Mouse (Mus musculus) left cerebral cortex, postnatal 36 days (tissue): ENCODE measurements around the gene Map7d2. TPM values are rescaled to one million over a fixed set of nuclear protein-coding genes. Genes with fewer than 3 reads are reported as not detected.

Experiments
- DNase-seq, 2 experiments: peaks; one replicate each; pipeline ENCODE4 v3.0.0; 2021 to 2022; ENCODE audit warnings: low spot score in 2 of 2, mixed read lengths in 1 of 2
- intact Hi-C: fragments of 180-260 bp; cut with DNase I; formaldehyde crosslinking; loops from one replicate; pipeline ENCODE4 v1.15.1; 2025
- total RNA-seq, 2 experiments: library from RNA; stranded (reverse); gene quantifications; 2 replicates each; pipeline ENCODE4 v1.2.3; 2021

Gene Map7d2
- total RNA-seq, 2 experiments from 2014 or later, result 97.1 to 120 TPM

DNA sequence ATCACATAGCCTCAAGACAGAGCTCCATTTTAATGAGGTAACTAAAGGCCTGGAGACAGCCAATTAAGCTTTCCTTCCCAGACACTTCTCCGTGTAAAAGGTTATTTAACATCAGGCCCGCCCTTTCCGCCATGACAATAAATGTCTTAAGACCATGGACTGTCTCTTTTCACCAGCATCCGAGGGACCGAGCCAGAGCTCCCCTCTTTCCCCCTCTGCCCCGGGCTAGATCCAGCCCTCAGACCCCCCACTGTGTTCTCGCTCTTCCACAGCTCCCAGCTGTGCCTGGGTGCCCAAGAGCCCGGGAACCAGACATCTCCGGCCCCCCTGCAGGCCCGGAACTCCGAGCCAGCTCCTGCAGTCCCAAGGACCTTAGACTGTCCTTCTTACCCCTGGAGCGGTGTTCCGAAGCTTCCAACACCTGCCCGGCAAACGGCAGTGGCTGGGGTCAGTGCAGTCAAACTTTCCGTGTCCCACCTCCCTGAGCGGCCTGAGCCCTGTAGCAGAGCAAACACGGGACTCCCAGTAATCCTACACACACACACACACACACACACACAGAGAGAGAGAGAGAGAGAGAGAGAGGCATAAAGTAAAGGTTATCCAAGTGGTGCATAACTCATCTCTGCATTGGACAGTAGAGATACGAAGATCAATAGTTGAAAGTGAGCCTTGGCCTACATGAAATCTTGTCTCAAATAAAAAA is 94.1 kb downstream of the Map7d2 start:
- intact Hi-C loops, result no loop called here
- no peak for DNase-seq

DNA sequence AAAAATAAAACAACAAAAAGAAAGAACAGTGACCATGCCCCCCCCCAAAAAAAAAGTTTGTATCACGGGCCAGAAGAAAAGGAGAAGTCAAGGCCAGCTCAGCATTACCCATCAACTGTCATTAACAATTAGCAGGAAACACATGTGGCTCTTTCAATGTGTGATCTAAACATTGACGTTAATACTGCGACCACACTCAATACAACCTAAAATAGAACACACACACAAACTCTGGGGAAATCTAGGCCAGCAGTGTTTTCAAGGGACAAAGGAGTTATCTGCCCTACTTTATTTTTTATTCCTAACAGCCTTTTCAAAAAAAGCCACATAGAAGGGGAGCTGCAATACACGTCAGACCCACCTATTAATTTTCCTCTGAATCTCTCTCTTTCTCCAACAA is 94.7 kb downstream of the Map7d2 start:
- intact Hi-C loops, result no loop called here
- DNase-seq, result no peak

DNA sequence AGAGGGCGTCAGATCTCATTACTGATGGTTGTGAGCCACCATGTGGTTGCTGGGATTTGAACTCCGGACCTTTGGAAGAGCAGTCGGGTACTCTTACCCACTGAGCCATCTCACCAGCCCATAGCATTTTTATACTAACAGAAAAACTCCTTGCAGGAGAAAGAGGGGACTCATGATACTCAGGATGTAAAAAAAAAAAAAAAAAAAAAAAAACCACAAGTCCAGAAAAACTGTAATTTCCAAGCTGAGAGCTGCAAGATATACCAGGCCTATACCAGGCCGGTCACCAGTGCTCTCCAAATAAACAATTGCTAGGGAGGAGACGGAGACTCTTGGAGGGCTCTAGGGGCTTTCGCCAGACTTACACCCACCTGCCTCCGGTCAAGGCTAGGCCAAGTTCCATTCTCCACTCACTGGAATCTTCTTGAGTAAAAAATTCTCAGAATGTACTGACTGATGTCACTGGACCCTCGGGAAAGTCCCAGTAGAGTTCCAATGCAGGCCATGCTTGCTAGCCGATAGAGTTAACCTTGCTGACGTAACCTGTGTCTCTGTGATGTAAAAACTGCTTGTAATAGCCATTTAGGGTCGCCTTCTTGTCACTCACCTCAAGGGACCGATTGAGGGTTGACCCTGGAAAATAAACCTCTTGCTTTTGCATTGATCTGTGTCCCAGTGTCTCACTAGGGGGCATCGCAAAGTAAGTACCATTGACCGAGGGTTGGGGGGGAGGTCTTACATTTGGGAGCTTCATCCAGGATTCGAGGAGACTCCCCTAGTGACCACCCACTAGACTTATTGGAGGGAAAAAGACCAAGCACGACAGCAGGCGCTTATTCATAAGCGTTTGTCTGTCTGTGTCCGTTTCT is 95.7 kb downstream of the Map7d2 start:
- no peak for DNase-seq
- intact Hi-C loops, result no loop called here

DNA sequence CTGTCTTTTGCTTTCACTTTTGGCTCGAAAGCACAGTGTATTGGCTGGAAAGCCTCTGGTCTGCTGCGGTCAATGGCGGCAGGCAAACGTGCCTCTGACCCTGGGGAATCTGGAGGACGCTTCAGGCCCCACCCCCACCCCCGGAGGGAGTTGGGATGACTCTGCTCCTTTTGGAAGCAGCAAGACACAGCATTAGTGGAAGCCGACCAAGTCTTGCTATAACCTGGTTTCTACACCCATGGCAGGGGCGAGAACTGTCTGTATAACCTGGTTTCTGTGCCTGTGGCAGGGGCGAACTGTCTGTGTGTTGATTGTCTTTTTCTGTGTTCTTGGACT is 96.3 kb downstream of the Map7d2 start:
- no peak for DNase-seq
- intact Hi-C loops, result no loop called here

DNA sequence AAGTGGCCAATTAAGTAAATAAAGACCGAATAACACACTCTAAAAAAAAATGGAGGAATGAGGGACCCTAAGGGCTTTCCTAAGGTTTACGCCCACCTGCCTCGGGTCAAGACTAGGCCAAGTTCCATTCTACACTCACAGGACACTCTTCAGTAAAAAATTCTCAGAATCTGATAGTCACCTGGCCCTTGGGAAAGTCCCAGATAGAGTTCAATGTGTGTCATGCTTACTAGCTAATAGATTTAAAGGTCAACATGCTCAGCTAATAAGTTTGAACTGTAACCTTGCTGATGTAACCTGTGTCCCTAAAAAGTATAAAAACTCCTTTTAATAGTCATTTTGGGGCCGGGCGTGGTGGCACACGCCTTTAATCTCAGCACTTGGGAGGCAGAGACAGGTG is 101.2 kb downstream of the Map7d2 start:
- intact Hi-C loops, result no loop called here
- DNase-seq, result no peak

DNA sequence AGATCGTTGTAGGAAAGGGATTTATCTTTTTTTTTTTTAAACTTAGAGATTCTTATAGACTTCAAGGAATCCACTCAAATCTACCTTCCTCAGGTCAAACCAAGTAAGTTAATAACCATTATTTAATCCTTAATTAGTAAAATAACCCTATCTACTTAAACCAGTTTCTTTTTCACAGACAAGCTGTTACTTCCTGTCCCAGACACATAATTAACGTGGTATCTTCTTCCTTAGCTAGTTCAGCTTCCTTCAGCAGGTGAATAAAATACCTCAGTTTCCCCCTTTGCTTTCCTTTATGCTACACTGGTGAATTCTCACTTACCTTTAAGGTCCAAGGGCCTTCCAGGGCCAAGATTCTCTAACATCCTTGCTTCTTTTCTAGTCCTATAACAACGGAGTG is 107.4 kb downstream of the Map7d2 start:
- intact Hi-C loops, result no loop called here
- DNase-seq, result no peak

DNA sequence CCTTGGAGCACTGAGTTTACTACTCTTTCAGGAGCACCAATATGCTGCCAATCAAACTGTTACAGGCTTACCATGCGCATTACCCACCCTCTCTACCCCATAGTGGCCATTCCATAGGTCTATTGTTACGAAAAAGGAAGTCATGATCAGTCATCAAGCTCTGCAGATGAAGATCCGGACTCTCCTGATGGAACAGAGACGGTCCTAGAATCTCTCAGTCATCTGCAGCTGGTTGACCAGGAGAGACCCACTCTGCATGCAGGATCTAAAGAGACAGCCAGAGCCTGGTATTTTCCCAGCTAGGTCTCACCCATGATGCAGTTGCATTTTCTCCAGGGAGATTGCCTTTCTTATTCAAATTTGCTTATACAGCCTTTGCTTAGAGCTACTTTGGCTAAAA is 108.3 kb downstream of the Map7d2 start:
- intact Hi-C loops, result no loop called here
- DNase-seq, result no peak

DNA sequence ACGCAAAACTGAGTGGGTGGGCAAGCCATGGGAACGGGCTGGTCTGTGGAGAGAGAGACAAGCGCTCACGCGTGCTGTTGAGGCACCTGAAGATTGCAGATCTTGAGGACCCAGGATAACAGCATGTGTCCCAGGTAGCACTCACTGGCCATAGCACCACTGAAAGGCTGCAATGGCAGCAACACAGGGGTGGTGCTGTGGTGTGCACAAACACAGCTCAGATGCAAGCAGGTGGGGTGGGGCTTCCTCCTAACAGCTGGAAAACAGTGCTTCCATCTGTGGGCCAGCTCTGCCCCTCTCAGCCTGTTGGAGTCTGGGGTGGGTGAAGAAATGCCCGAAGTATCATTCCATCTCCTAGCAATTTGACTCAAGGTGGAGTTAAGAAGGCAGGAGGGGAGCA is 112.0 kb downstream of the Map7d2 start, which contains the start of gene Bclaf3:
Bclaf3 (plus strand) TSS at position 301 of the 400 bp plus-strand sequence.
- no peak for DNase-seq

DNA sequence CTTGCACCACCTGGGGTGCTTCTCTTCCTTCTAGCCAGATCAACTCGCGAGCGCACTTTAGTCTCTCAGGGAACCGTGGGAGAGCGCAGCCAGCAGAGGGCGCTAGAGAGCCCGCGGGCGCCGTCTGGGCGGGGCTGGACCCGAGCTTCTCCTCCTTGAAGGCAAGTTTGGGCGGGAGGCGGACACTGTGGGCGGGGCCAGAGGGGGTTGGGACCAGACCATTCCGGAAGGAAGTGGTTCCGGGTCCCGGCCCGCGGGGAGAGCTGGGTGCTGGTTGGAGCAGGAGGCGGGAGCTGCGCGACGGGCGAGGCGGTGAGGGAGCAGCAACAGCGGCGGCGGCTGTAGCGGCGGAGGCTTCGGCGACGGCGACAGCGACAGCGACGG is 118.0 kb downstream of the Map7d2 start:
- intact Hi-C loops, result loop anchor here (5.0 kb wide), 2 partner anchors 75 to 430 kb away; no protein-coding TSS in a partner anchor

More for the DNA sequence above, 112.0 kb downstream of the Map7d2 start, which contains the start of gene Bclaf3:
- intact Hi-C loops, result no loop called here

DNA sequence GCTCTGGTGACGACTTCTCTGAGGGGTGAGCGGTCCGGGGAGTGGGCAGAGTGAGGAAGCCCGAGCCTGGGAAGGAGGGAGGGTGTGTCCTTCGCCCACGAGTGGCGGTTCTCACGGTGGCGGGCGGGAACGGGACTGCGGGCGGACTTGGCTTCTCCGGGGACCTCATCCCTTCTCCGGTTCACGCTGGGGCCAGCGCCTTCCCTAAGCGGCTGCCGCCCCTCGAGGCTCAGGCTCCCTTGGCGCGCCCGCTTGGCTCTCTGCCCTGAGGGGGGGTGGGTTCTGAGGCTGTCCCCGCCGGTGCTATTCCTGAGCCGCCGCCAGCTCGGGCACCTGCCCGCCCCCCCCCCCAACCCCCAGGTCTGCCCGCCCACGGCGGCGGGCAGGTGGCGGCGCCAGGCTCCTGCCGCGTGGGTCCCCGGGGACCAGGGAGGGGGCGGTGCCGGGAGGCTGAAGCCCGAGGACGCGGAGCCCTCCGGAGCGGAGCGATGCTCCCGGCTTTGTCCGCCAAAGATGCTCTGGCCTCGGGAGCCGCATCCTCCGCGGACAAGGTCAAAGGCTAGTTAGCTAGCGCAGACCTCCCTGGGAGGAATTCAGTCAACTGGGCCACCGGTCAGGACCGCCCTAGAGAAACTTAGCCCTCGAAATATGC is 118.6 kb downstream of the Map7d2 start:
- no peak for DNase-seq
- intact Hi-C loops, result loop anchor here (5.0 kb wide), 2 partner anchors 74 to 429 kb away; no protein-coding TSS in a partner anchor

More for the DNA sequence above, 118.0 kb downstream of the Map7d2 start:
- DNase-seq, result peak; percentile 90 to 93

DNA sequence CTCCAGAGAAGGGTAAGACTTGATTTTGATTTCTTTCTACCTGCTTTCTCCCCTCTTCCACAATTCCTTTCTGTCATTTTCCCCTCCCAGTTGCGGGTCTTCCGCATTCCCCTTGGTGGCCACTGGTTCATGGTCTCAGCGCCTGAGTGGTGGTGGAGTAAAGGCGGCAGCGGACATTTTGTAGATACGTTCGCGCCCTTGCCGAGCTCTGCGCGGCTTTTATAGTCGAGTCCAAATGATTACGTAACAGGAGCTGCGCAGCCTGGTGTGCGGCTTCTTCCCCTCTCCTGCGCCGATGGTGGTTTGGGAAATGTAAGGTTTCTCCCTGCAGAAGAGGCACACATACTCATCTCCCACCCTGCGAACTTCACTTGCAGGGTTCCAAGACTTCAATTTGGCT is 127.6 kb downstream of the Map7d2 start:
- intact Hi-C loops, result no loop called here
- no peak for DNase-seq

DNA sequence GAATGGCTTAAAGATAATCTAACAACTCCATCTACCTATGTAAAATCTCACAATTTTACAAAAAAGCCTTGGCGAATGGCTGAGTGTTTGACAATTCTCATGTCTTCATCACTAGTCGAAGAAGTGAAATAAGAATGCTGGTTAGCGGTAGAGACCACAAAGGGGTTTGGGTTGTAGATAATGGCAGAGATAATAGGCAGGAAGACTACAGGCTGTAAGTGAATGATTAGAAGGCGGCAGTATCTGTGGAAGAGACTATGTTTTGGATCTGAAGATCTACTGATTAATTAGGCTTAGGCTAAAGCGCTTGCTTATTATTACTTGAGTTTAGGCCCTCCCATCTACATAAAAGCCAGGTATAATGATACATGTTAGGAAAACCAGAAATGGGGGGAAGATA is 132.7 kb downstream of the Map7d2 start:
- intact Hi-C loops, result no loop called here
- no peak for DNase-seq

Other genes starting within 250 kb of the Map7d2 start
- 10 to 100 TPM; 46.8 to 54.4 TPM for gene Rps6ka3, start 204.3 kb upstream of the Map7d2 start, total RNA-seq
- gene Eif1ax, start 42.4 kb upstream of the Map7d2 start, total RNA-seq, result 100 to 1,000 TPM; 123 to 136 TPM
- 10 to 100 TPM in 1 of 2 experiments, 1 to 10 TPM in 1; 8.6 to 11.7 TPM for gene Bclaf3, start 112.1 kb downstream of the Map7d2 start, total RNA-seq
- 10 to 100 TPM; 49.9 to 56.9 TPM for gene Sh3kbp1, start 212.7 kb downstream of the Map7d2 start, total RNA-seq